Mouse (Mus musculus) limb, embryonic 15.5 days (tissue): ENCODE results near the gene Xntrpc. TPM values are rescaled to one million over a fixed set of nuclear protein-coding genes. Genes with fewer than 3 reads are reported as not detected.

Experiments
- ATAC-seq: fragments of 200-750 bp; cut with Nextera tagmentation; 2 replicates; pipeline ENCODE4 v1.8.0; 2017; ENCODE audit warnings: low read depth, moderate TSS enrichment; ENCODE audit not compliant: insufficient number of reproducible peaks, low FRiP score, low TSS enrichment
- H3K27ac ChIP-seq: fragments of 300-500 bp; sonication (generic); 2 replicates; pipeline ENCODE4 v1.5.1; 2015; ENCODE audit warnings: moderate library complexity, mild to moderate bottlenecking, inconsistent platforms
- H3K27me3 ChIP-seq: fragments of 300-500 bp; sonication (generic); 2 replicates; pipeline ENCODE4 v1.6.1; 2015; ENCODE audit warnings: inconsistent platforms
- H3K36me3 ChIP-seq: fragments of 300-500 bp; sonication (generic); 2 replicates; pipeline ENCODE4 v1.6.1; 2015; ENCODE audit warnings: inconsistent platforms
- H3K4me1 ChIP-seq: fragments of 300-500 bp; sonication (generic); 2 replicates; pipeline ENCODE4 v1.6.1; 2015; ENCODE audit warnings: inconsistent platforms
- H3K4me2 ChIP-seq: fragments of 300-500 bp; sonication (generic); 2 replicates; pipeline ENCODE4 v1.6.1; 2015; ENCODE audit warnings: mild to moderate bottlenecking, inconsistent platforms
- H3K4me3 ChIP-seq: fragments of 300-500 bp; sonication (generic); 2 replicates; pipeline ENCODE4 v1.5.1; 2015; ENCODE audit warnings: mild to moderate bottlenecking, inconsistent platforms
- H3K9ac ChIP-seq: fragments of 300-500 bp; sonication (generic); 2 replicates; pipeline ENCODE4 v1.6.1; 2015; ENCODE audit warnings: inconsistent platforms
- H3K9me3 ChIP-seq: fragments of 300-500 bp; sonication (generic); 2 replicates; pipeline ENCODE4 v1.6.1; 2016; ENCODE audit warnings: inconsistent platforms
- WGBS: fragments of 180-500 bp; shearing (Covaris S2); methylation state at CpG from one replicate; pipeline ENCODE4 v1.1.7; 2015; 5-methylcytosine and 5-hydroxymethylcytosine counted together
- polyA plus RNA-seq: library from polyadenylated mRNA; unstranded; fragments of >200 nt; fragmentation: Nextera tagmentation; extraction: Ambion mirVana; gene quantifications from 2 replicates; pipeline ENCODE4 v1.2.1, GENCODE M21; 2015

The Xntrpc gene
- polyA plus RNA-seq, 1 experiment from 2014 or later: 1.6 TPM

GRCm38 (mm10) chr7:102082816-102083215, 17.3 kb downstream of the Xntrpc start, which contains the start of gene Trpc2:
Trpc2 (plus strand) TSS chr7:102083116.
- Histone ChIP-seq H3K4me1 (no peaks in the 10 kb centered on the region), H3K9me3 (no peaks in the 10 kb centered on the region), H3K36me3 (peaks cover 82% of the 10 kb centered on the region), H3K27ac (no peak within 1 kb of the TSS), H3K27me3 (no peaks in the 10 kb centered on the region), H3K4me2 (no peak within 1 kb of the TSS), H3K4me3 (no peak within 1 kb of the TSS), H3K9ac (no peak within 1 kb of the TSS)
- WGBS: 65% methylated on average over 5 of the region's 5 CpGs
- ATAC-seq: no peak

GRCm38 (mm10) chr7:102084041-102084696, 18.7 kb downstream of the Xntrpc start:
- Histone ChIP-seq H3K27me3 (no peaks in the 10 kb centered on the region), H3K27ac (no peak overlapping the region), H3K4me1 (no peaks in the 10 kb centered on the region), H3K9me3 (no peaks in the 10 kb centered on the region), H3K36me3 (peaks cover 75% of the 10 kb centered on the region), H3K9ac (no peak overlapping the region), H3K4me3 (no peak overlapping the region), H3K4me2 (no peak overlapping the region)
- 83% methylated on average over 26 of the region's 26 CpGs for WGBS
- no peak for ATAC-seq

- H3K27ac ChIP-seq: no peak overlapping the region
- H3K9me3 ChIP-seq: no peaks in the 10 kb centered on the region
- H3K4me2 ChIP-seq: no peak overlapping the region
- no peak overlapping the region for H3K4me3 ChIP-seq
- H3K4me1 ChIP-seq: no peaks in the 10 kb centered on the region
- H3K27me3 ChIP-seq: no peaks in the 10 kb centered on the region
- WGBS: 83% methylated on average over 4 of the region's 4 CpGs
- no peak for ATAC-seq
- H3K36me3 ChIP-seq: peaks cover 47% of the 10 kb centered on the region
- no peak overlapping the region for H3K9ac ChIP-seq
These were observed 21.8 kb downstream of the Xntrpc start for GRCm38 (mm10) chr7:102087336-102087735.

GRCm38 (mm10) chr7:102099760-102100661, 34.5 kb downstream of the Xntrpc start:
- no peak overlapping the region for H3K9ac ChIP-seq
- no peak overlapping the region for H3K27ac ChIP-seq
- H3K27me3 ChIP-seq: no peaks in the 10 kb centered on the region
- peak overlapping the region; percentile 25 for H3K4me3 ChIP-seq
- peaks cover 12% of the 10 kb centered on the region for H3K4me1 ChIP-seq
- 0 out of 2 replicates have a peak, but pooled peaks have one; percentile 35 for ATAC-seq
- H3K36me3 ChIP-seq: no peaks in the 10 kb centered on the region
- H3K4me2 ChIP-seq: peak overlapping the region; percentile 48
- no peaks in the 10 kb centered on the region for H3K9me3 ChIP-seq
- 4% methylated on average over 30 of the region's 30 CpGs for WGBS

GRCm38 (mm10) chr7:102100868-102101267, 35.4 kb downstream of the Xntrpc start:
- Histone ChIP-seq H3K36me3 (no peaks in the 10 kb centered on the region), H3K27me3 (no peaks in the 10 kb centered on the region), H3K4me3 (no peak overlapping the region), H3K9ac (no peak overlapping the region), H3K4me2 (no peak overlapping the region), H3K9me3 (no peaks in the 10 kb centered on the region), H3K27ac (no peak overlapping the region), H3K4me1 (peaks cover 12% of the 10 kb centered on the region)
- WGBS: 58% methylated on average over 5 of the region's 5 CpGs
- ATAC-seq: no peak

GRCm38 (mm10) chr7:102101487-102101886, 36.0 kb downstream of the Xntrpc start, which contains the start of gene Art1:
Art1 (plus strand) TSS chr7:102101743.
- H3K27ac ChIP-seq: no peak within 1 kb of the TSS
- H3K27me3 ChIP-seq: no peaks in the 10 kb centered on the region
- 55% methylated on average over 5 of the region's 5 CpGs for WGBS
- no peaks in the 10 kb centered on the region for H3K36me3 ChIP-seq
- no peak for ATAC-seq
- H3K4me3 ChIP-seq: no peak within 1 kb of the TSS; the same call in 1 of the 2 replicates
- peaks cover 12% of the 10 kb centered on the region for H3K4me1 ChIP-seq
- no peak within 1 kb of the TSS for H3K9ac ChIP-seq
- H3K9me3 ChIP-seq: no peaks in the 10 kb centered on the region
- H3K4me2 ChIP-seq: 0 out of 2 replicates have a peak within 1 kb of the TSS, but pooled peaks have one; percentile 48

GRCm38 (mm10) chr7:102102241-102102640, 36.7 kb downstream of the Xntrpc start:
- ATAC-seq: no peak
- Histone ChIP-seq H3K36me3 (no peaks in the 10 kb centered on the region), H3K4me2 (no peak overlapping the region)

GRCm38 (mm10) chr7:102102696-102103095, 37.2 kb downstream of the Xntrpc start:
- no peaks in the 10 kb centered on the region for H3K36me3 ChIP-seq
- H3K4me1 ChIP-seq: peaks cover 22% of the 10 kb centered on the region
- H3K27ac ChIP-seq: no peak overlapping the region
- no peak overlapping the region for H3K4me2 ChIP-seq
- ATAC-seq: no peak
- no peak overlapping the region for H3K4me3 ChIP-seq
- no peaks in the 10 kb centered on the region for H3K27me3 ChIP-seq
- 44% methylated on average over 6 of the region's 6 CpGs for WGBS
- H3K9ac ChIP-seq: no peak overlapping the region
- H3K9me3 ChIP-seq: no peaks in the 10 kb centered on the region

More at GRCm38 (mm10) chr7:102102241-102102640, 36.7 kb downstream of the Xntrpc start:
- Histone ChIP-seq H3K27ac (no peak overlapping the region), H3K4me1 (peaks cover 20% of the 10 kb centered on the region), H3K27me3 (no peaks in the 10 kb centered on the region), H3K9me3 (no peaks in the 10 kb centered on the region), H3K9ac (no peak overlapping the region), H3K4me3 (no peak overlapping the region)
- WGBS: 46% methylated on average over 8 of the region's 8 CpGs

- no peak overlapping the region for H3K9ac ChIP-seq
- H3K9me3 ChIP-seq: no peaks in the 10 kb centered on the region
- no peak overlapping the region for H3K4me3 ChIP-seq
- no peak overlapping the region for H3K27ac ChIP-seq
- no peak overlapping the region for H3K4me2 ChIP-seq
- WGBS: 72% methylated on average over 2 of the region's 2 CpGs
- no peak for ATAC-seq
- H3K36me3 ChIP-seq: no peaks in the 10 kb centered on the region
- H3K4me1 ChIP-seq: peaks cover 25% of the 10 kb centered on the region
- no peaks in the 10 kb centered on the region for H3K27me3 ChIP-seq
These were observed 38.0 kb downstream of the Xntrpc start for GRCm38 (mm10) chr7:102103555-102103954.

- Histone ChIP-seq H3K9ac (no peak overlapping the region), H3K27me3 (no peaks in the 10 kb centered on the region), H3K4me1 (peaks cover 25% of the 10 kb centered on the region), H3K27ac (no peak overlapping the region), H3K4me2 (no peak overlapping the region), H3K36me3 (no peaks in the 10 kb centered on the region), H3K4me3 (no peak overlapping the region), H3K9me3 (no peaks in the 10 kb centered on the region)
- no peak for ATAC-seq
- WGBS: 70% methylated on average over 5 of the region's 5 CpGs
These were observed 38.6 kb downstream of the Xntrpc start for GRCm38 (mm10) chr7:102104126-102104525.

GRCm38 (mm10) chr7:102106700-102107141, 41.2 kb downstream of the Xntrpc start:
- Histone ChIP-seq H3K9ac (0 out of 2 replicates have a peak overlapping the region, but pooled peaks have one; percentile 23), H3K4me2 (peak overlapping the region; percentile 62), H3K27ac (no peak overlapping the region), H3K36me3 (no peaks in the 10 kb centered on the region), H3K4me1 (peaks cover 13% of the 10 kb centered on the region), H3K9me3 (no peaks in the 10 kb centered on the region), H3K27me3 (no peaks in the 10 kb centered on the region), H3K4me3 (peak overlapping the region; percentile 28)
- ATAC-seq: no peak
- 11% methylated on average over 23 of the region's 23 CpGs for WGBS

GRCm38 (mm10) chr7:102108206-102108605, 42.7 kb downstream of the Xntrpc start:
- Histone ChIP-seq H3K27ac (no peak overlapping the region), H3K4me2 (no peak overlapping the region), H3K4me3 (no peak overlapping the region), H3K27me3 (no peaks in the 10 kb centered on the region), H3K9me3 (no peaks in the 10 kb centered on the region), H3K9ac (no peak overlapping the region), H3K4me1 (peaks cover 13% of the 10 kb centered on the region), H3K36me3 (no peaks in the 10 kb centered on the region)
- no peak for ATAC-seq
- 89% methylated on average over 1 of the region's 1 CpGs for WGBS
